Mouse (Mus musculus): ENCODE data around the gene Epn1. TPM values are rescaled to one million over a fixed set of nuclear protein-coding genes. Genes with fewer than 3 reads are reported as not detected.

Gene Epn1
- polyA plus RNA-seq (2012; ENCODE audit: insufficient read depth, low replicate concordance) = 687 and 1,038 TPM in 2 replicates

DNA sequence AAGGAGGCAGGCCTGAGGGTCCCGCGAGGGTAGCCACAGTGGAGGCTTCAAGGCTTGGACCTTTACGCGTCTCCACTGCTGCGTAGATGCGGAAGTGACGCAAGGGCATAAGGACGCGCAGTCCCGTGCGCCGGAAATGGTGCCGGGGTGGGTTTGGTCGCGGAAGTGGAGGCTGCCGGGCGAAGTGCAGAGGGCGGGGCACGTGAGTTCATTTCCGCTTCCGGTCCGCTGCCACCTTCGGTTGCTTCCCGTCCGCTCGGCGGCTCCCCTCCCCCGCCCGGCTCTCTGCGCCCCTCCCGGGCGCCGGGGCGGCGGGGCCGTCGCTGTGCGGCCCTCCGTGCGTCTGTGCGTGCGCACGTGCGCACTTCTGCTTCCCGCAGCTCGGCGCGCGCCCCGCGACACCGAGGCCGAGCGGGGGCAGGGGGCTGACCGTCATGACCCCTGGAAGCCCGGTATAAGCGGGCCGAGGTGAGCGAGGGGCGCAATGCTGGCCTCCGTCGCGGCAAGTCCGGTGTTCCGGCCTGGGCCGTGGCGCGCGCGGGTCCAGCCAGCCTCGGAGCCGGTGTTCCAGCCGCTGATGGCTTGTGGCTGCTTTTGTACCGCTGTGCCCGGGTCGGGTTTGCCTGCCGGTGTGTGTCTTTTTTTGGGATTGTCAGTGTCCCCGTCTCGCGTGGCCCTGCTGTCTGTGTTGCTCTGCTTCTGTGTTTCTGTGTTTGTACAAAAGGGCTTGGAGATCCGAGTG, at the start of gene Epn1:
Epn1 (plus strand) TSS at position 226 of the 742 bp plus-strand sequence.
- TF ChIP-seq GATA1 (IDR thresholded peaks at IDR 0.05; ENCODE audit: borderline replicate concordance, low read length) = no peak
- peak; percentile 98 for TF ChIP-seq FLI1 (IDR thresholded peaks at IDR 0.05; ENCODE audit: low read length)
- peaks cover 64% of the 10 kb centered on the region for H3K4me1 ChIP-seq
- H3K36me3 ChIP-seq (replicated peaks; ENCODE audit: low read length) = peaks cover 70% of the 10 kb centered on the region
- H3K4me3 ChIP-seq (replicated peaks) = peak within 1 kb of the TSS; percentile 98
- no peaks in the 10 kb centered on the region for H3K27me3 ChIP-seq (replicated peaks)
- H3K9me3 ChIP-seq = no peaks in the 10 kb centered on the region

GRCm38 (mm10) chr7:5030554-5031275, 49.3 kb upstream of the Epn1 start:
- peaks cover 15% of the 10 kb centered on the region for H3K4me1 ChIP-seq
- H3K36me3 ChIP-seq (replicated peaks; ENCODE audit: low read length) = peaks cover 97% of the 10 kb centered on the region
- no peaks in the 10 kb centered on the region for H3K27me3 ChIP-seq (replicated peaks)
- TF ChIP-seq FLI1 (IDR thresholded peaks at IDR 0.05; ENCODE audit: low read length) (no peak), GATA1 (IDR thresholded peaks at IDR 0.05; ENCODE audit: borderline replicate concordance, low read length) (no peak)
- H3K9me3 ChIP-seq = peaks cover 34% of the 10 kb centered on the region
- H3K4me3 ChIP-seq (replicated peaks) = peak overlapping the region; percentile 60

- H3K36me3 ChIP-seq (replicated peaks; ENCODE audit: low read length) = peaks cover 97% of the 10 kb centered on the region
- no peaks in the 10 kb centered on the region for H3K27me3 ChIP-seq (replicated peaks)
- peaks cover 34% of the 10 kb centered on the region for H3K9me3 ChIP-seq
- peaks cover 15% of the 10 kb centered on the region for H3K4me1 ChIP-seq
- H3K4me3 ChIP-seq (replicated peaks) = peak overlapping the region; percentile 6
- TF ChIP-seq FLI1 (IDR thresholded peaks at IDR 0.05; ENCODE audit: low read length) (no peak), GATA1 (IDR thresholded peaks at IDR 0.05; ENCODE audit: borderline replicate concordance, low read length) (no peak)
These were observed 48.5 kb upstream of the Epn1 start for GRCm38 (mm10) chr7:5031496-5031895.

DNA sequence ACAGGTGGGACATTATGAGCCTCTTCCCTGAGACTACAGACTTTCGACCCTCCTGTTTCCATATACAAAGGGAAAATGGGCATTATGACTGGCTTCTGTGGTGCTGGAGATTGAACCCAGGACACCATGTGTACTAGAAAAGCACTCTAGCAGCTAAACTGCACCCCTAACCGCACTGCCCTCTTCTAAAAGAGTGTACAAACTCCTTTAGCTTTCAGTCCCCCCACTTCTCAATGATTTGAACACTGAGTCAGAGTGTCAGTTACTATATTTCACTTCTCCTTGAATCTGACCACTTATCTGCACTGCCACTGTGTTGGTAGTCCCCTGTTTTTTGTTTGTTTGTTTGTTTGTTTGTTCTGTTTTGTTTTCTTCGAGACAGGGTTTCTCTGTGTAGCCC, 46.2 kb upstream of the Epn1 start, which contains the start of gene 4632433K11Rik:
4632433K11Rik (plus strand) TSS at position 301 of the 400 bp plus-strand sequence.
- Histone ChIP-seq H3K4me1 (peaks cover 18% of the 10 kb centered on the region), H3K9me3 (peaks cover 31% of the 10 kb centered on the region), H3K4me3 (replicated peaks) (no peak within 1 kb of the TSS), H3K36me3 (replicated peaks; ENCODE audit: low read length) (peaks cover 78% of the 10 kb centered on the region), H3K27me3 (replicated peaks) (no peaks in the 10 kb centered on the region)
- TF ChIP-seq FLI1 (IDR thresholded peaks at IDR 0.05; ENCODE audit: low read length) (no peak), GATA1 (IDR thresholded peaks at IDR 0.05; ENCODE audit: borderline replicate concordance, low read length) (no peak)

GRCm38 (mm10) chr7:5035628-5036027, 44.4 kb upstream of the Epn1 start:
- Histone ChIP-seq H3K4me1 (peaks cover 28% of the 10 kb centered on the region), H3K9me3 (peaks cover 14% of the 10 kb centered on the region), H3K27me3 (replicated peaks) (no peaks in the 10 kb centered on the region), H3K4me3 (replicated peaks) (peak overlapping the region; percentile 55), H3K36me3 (replicated peaks; ENCODE audit: low read length) (peaks cover 63% of the 10 kb centered on the region)
- no peak for TF ChIP-seq FLI1 (IDR thresholded peaks at IDR 0.05; ENCODE audit: low read length)

GRCm38 (mm10) chr7:5036136-5036535, 43.9 kb upstream of the Epn1 start:
- Histone ChIP-seq H3K27me3 (replicated peaks) (no peaks in the 10 kb centered on the region), H3K36me3 (replicated peaks; ENCODE audit: low read length) (peaks cover 61% of the 10 kb centered on the region), H3K4me3 (replicated peaks) (no peak overlapping the region), H3K9me3 (peaks cover 9% of the 10 kb centered on the region), H3K4me1 (peaks cover 28% of the 10 kb centered on the region)
- TF ChIP-seq FLI1 (IDR thresholded peaks at IDR 0.05; ENCODE audit: low read length) = no peak
- no peak for TF ChIP-seq GATA1 (IDR thresholded peaks at IDR 0.05; ENCODE audit: borderline replicate concordance, low read length)

GRCm38 (mm10) chr7:5037026-5037425, 43.0 kb upstream of the Epn1 start:
- peaks cover under 1% of the 10 kb centered on the region; the same call in 1 of the 2 replicates for H3K9me3 ChIP-seq
- peaks cover 57% of the 10 kb centered on the region for H3K36me3 ChIP-seq (replicated peaks; ENCODE audit: low read length)
- H3K27me3 ChIP-seq (replicated peaks) = no peaks in the 10 kb centered on the region
- no peak overlapping the region for H3K4me3 ChIP-seq (replicated peaks)
- H3K4me1 ChIP-seq = peaks cover 28% of the 10 kb centered on the region
- TF ChIP-seq GATA1 (IDR thresholded peaks at IDR 0.05; ENCODE audit: borderline replicate concordance, low read length) (no peak), FLI1 (IDR thresholded peaks at IDR 0.05; ENCODE audit: low read length) (no peak)

- Histone ChIP-seq H3K4me1 (peaks cover 28% of the 10 kb centered on the region), H3K9me3 (no peaks in the 10 kb centered on the region), H3K4me3 (replicated peaks) (peak overlapping the region; percentile 97), H3K27me3 (replicated peaks) (no peaks in the 10 kb centered on the region), H3K36me3 (replicated peaks; ENCODE audit: low read length) (peaks cover 52% of the 10 kb centered on the region)
- TF ChIP-seq GATA1 (IDR thresholded peaks at IDR 0.05; ENCODE audit: borderline replicate concordance, low read length) = no peak
- TF ChIP-seq FLI1 (IDR thresholded peaks at IDR 0.05; ENCODE audit: low read length) = no peak
These were observed 42.6 kb upstream of the Epn1 start for GRCm38 (mm10) chr7:5037467-5037866.

DNA sequence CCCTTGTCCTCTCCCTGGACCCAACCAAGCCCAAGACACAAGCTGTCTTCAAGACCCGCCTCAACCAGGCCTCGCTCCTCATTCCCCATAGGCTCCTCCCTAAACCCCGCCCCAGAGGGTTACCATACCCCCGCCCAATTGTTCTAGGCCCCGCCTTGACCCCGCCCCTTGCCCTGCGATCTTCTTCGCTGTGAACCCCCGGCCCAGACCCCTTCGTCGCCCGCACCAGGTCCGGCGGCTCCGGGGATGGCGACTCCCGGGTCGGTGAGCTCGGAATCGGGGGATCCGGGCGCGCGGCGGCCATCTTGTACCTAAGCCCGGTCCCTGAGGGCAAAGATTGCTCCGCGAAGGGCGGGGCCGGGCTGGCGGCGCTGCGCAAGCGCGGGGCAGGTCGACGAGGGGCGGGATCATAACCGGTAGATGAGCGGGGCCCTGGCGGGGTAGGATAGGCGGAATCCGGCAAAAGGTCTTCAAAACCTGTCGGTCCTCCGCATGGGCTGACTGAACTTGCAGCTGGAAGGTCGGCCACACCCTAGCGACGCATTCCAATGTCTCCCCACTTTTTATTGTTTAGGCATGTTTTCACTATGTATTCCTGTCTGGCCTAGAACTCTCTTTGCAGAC, 41.8 kb upstream of the Epn1 start, which contains the start of gene Zfp784:
Zfp784 (minus strand) TSS at position 338 of the 624 bp plus-strand sequence.
- Histone ChIP-seq H3K4me1 (peaks cover 28% of the 10 kb centered on the region), H3K27me3 (replicated peaks) (no peaks in the 10 kb centered on the region), H3K4me3 (replicated peaks) (peak within 1 kb of the TSS; percentile 97), H3K36me3 (replicated peaks; ENCODE audit: low read length) (peaks cover 45% of the 10 kb centered on the region), H3K9me3 (no peaks in the 10 kb centered on the region)
- TF ChIP-seq FLI1 (IDR thresholded peaks at IDR 0.05; ENCODE audit: low read length) (no peak), GATA1 (IDR thresholded peaks at IDR 0.05; ENCODE audit: borderline replicate concordance, low read length) (no peak)

Data from megakaryocyte, embryonic 14.5 days (primary cell).